Mouse (Mus musculus): ENCODE data around the gene Olfr70.

Olfr70 gene

GRCm38 (mm10) chr4:43700707-43701106 lies at the start of gene Olfr70:
TSS of gene Olfr70 (minus strand) at chr4:43700807.
- no peak for DNase-seq

- DNase-seq, result no peak
Measured at GRCm38 (mm10) chr4:43745187-43745586, 44.6 kb upstream of the Olfr70 start.

DNA sequence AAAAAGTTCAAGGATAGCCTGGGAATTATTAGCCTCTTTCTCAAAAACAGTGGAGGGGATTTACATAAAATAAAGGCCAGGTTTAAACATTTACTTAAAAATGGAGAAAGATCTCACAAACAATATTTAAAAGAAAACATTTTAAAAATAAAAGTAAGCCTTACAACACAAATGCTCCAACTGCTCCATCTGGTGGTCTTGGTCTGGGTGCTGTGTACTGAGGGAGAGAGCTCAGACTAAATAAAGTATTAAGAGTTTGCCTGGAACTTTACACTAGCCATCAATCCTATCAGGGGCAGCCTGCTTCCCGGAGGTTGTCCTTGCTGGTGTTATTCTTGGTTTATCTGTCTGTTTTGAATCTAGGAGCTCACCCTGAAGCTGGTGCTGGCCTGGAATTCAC lies 42.5 kb upstream of the Olfr70 start:
- no peak for DNase-seq

GRCm38 (mm10) chr4:43742637-43743036 lies 42.0 kb upstream of the Olfr70 start:
- no peak for DNase-seq

GRCm38 (mm10) chr4:43741526-43741925 lies 40.9 kb upstream of the Olfr70 start:
- DNase-seq, result no peak

- no peak for DNase-seq
Measured at GRCm38 (mm10) chr4:43738989-43739674, 38.5 kb upstream of the Olfr70 start.

DNA sequence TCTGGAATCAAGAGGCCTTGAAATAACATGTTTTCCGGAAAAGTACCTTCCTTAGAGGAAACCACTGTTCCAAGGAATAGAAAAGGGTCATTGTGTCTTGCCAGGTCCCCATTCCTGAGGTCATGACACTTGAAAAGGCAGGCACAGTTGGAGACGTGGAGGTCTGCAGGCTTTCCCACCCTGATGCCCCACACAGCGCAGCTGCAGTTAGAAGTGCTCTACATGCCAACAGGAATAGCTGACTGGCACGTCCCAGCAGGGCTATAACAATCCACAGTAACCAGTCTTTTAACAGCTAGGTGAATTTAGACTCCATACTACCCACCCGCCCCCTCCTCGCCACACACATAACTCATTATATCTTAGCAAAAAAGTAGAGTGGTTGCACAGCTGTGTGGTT lies 36.5 kb upstream of the Olfr70 start:
- peak; percentile 0 for DNase-seq

DNA sequence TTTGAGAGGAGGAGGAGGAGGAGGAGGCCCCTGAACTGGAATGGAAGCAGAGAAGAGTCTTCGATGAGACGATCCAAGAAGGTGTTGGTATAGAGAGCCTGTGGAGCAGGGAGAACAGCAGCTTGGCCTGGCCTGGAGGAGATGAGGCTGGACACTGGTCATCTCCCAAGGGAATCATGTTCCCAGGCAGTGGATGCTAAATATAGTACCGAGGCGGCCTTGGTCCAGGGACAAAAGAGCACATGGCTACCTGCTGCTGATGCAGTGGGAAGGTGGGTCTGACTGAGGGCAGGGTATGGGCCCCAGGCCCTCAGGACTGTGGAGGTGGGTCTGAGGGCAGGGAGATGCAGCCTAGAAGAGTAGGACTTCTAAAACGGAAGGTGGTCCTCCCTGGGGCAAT lies 32.6 kb upstream of the Olfr70 start:
- DNase-seq, result no peak

- DNase-seq, result no peak
Measured at GRCm38 (mm10) chr4:43732171-43732570, 31.6 kb upstream of the Olfr70 start.

- DNase-seq, result no peak
Measured at GRCm38 (mm10) chr4:43730750-43731297, 30.2 kb upstream of the Olfr70 start.

GRCm38 (mm10) chr4:43729794-43730550 lies 29.4 kb upstream of the Olfr70 start, which contains the start of gene Spaar:
TSS of gene Spaar (plus strand) at chr4:43730034.
- DNase-seq, result no peak

GRCm38 (mm10) chr4:43729126-43729525 lies 28.5 kb upstream of the Olfr70 start:
- no peak for DNase-seq

- no peak for DNase-seq
Measured at GRCm38 (mm10) chr4:43728576-43728954, 28.0 kb upstream of the Olfr70 start.

DNA sequence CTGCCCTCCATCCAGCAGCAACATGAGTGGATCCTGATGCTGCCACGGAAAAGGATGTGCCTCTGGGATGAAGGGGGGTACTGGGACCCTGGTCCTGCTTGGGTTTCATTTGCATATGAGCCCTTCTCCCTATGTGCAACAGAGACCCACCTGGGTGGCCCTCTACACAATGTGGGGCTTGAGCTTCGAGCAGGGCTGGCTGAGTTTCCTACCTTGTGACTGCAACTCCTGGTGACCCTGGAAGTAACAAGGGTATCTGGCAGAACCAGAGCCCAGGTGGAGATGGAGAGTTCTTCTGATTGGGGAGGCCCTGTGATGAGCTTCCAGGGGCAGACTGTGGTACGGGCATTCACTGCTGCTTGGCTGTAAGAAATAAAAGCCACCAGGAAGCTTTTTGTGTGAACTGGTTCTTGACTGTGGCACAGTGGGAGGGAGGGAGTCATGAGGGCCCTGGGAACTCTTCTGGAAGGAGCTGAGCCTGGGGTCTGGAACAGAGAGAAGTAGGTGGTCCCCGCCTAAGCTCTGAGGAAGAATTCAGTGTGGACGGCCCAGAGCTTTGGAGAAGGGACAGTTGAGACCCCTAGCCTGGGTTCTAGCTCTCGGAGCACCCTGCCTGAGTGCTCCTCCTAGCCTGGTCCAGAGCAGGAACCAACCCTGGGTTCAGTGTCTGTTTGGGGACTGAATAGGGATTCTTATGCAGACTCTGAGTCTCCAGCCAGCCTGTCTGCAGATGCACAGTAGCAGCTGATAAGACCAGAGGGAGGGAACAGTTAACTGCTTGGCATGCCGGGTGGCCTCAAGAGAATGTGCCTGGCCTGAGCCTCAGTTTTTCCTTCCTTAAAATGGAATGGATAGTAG lies 27.3 kb upstream of the Olfr70 start:
- DNase-seq, result no peak

DNA sequence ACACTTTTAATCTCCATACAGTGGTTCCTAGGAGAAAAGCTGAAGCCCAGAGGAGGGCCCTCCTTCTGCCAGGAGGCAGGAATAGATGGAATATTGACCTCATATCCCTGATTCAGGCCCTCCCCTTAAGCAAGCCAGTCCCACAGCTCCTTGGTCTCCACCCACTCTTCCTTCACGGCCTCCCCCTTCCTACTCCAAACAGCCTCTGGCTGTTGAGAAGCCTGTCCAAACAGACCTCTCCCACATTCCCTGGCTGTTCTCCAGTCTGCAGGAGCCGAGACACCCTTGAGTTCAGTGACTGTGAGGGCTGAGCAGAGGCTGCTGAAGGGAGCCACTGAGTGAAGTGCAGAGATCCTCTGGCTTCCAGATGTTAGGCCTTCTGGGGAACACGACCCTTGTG lies 26.4 kb upstream of the Olfr70 start, which contains the start of gene Hrct1:
TSS of gene Hrct1 (plus strand) at position 194 of the 400 bp plus-strand sequence.
- DNase-seq, result no peak

DNA sequence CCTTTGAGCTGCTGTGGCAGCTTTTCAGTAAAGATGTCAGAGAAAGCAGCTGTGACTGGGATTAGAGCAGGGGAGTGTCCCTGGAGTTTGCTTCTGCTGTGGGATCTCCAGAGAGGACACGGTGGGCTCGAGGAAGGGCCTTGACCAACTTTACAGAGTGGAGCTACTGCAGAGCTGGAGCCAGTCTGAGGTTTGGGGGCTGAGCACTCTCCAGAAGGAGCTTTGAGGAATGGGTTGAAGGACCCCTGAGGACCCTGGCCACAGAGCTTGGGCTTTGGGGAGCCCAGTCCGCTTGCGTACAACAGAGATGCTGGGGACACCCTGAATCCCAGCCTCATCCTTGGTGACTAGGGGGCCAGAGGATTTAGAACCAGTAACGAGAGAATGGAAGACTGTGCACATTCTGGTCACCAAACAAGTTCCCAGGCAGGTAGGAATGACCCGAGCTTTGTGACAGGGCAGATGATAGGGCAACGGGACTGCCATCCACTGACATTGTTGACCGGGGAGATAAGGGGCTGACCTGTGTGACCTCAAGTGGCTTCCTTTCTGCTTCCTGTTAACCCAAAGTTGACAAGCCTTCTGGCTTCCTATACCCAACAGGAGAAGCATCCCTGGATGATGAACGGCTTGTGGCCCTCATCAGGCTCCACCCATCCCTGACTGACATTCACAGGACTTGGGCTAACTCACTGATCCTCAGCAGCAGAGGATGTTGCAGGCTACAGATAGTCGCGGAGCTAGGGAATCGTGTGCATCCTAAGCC lies 25.8 kb upstream of the Olfr70 start:
- DNase-seq, result no peak

GRCm38 (mm10) chr4:43724764-43725163 lies 24.2 kb upstream of the Olfr70 start:
- peak; percentile 42 for DNase-seq

DNA sequence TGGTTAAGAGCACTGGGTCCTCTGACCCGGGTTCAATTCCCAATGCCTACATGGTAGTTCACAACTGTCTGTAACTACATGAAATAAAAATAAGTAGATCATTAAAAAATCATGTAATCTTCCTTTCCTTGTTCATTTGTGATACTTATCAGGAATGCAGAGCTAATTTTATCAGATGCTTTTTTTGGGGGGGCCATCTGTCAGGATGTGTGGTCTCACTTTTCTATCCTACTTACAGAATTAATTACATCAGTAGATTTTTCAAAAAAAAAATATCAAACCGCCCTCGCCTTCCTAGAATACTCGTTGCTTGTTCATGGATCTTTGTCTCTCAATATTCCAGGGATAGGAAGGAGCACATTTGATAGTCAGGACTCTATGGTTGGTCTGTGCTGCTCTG lies 21.6 kb upstream of the Olfr70 start:
- DNase-seq, result no peak

GRCm38 (mm10) chr4:43720491-43721228 lies 20.1 kb upstream of the Olfr70 start:
- DNase-seq, result no peak

- DNase-seq, result no peak
Measured at GRCm38 (mm10) chr4:43713652-43714219, 13.1 kb upstream of the Olfr70 start.

GRCm38 (mm10) chr4:43711821-43712220 lies 11.2 kb upstream of the Olfr70 start:
- peak; percentile 90 for DNase-seq
